Mouse (Mus musculus) cerebellum, postnatal 36 days (tissue): ENCODE data around the gene Cpsf4l.

ENCODE experiments used
- DNase-seq, 2 experiments: peaks; one replicate each; pipeline ENCODE4 v3.0.0; 2021 to 2022; ENCODE audit warnings: mixed read lengths in 2 of 2

Gene Cpsf4l

DNA sequence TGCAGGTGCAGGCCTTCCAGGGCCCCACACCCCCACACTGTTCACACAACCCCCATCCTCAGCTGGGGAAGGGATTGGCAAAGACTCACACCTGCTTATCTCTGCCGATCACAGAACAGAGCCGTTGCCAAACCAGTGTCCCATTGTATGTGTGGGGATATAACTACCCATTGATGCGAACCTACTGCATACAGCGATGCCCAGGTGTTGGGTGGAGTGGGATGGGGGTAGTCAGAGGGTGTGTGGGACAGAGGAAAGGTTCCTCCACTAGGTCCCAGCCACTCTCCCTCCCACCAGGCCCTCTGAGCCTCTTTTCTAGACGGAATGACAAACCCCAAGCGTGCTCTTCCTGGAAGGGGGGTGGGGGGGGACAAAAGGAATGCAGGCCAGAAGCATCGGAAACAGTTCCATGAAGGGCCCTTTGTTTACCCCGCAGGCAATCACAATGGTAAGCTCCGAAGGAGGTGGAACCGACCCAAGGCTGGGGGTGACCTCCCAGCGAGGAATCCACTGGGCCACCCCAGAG lies at the start of gene Cpsf4l:
Cpsf4l (minus strand) TSS at position 287 of the 526 bp plus-strand sequence.
- no peak for DNase-seq

DNA sequence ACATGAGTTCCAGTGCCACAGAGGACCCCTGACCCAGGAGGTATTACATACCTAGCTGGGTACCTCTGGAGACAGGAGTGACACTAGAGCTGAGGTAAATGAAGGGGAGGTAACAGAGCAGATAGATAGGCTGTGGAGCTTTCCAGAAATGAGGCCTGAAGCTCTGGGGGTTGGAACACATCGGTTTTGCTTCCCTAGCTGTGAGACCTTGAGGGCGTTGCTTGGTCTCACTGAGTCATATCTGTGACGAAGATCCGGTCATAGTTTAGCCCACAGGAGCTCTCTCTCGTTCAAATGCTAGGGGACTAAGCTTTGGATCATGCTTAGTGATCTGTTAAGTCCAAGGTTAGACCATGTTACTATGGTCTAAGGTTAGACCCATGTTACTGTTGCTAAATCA lies 49.0 kb upstream of the Cpsf4l start:
- DNase-seq = no peak

DNA sequence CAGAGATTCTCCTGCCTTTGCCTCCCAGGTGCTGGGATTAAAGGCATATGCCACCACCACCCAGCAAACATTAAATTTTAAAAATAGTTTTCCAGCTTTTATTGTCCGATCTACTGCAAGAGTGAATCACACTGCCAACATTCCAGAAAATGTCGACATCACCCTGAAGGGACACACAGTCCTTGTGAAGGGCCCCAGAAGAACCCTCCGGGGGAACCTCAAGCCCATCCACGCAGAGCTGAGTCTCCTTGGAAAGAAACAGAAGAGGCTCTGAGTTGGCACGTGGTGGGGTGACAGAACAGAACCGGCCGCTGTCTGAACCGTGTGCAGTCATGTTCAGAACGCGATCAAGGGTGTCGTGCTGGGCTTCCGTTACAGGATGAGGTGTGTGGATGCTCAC lies 46.8 kb upstream of the Cpsf4l start:
- DNase-seq = no peak

DNA sequence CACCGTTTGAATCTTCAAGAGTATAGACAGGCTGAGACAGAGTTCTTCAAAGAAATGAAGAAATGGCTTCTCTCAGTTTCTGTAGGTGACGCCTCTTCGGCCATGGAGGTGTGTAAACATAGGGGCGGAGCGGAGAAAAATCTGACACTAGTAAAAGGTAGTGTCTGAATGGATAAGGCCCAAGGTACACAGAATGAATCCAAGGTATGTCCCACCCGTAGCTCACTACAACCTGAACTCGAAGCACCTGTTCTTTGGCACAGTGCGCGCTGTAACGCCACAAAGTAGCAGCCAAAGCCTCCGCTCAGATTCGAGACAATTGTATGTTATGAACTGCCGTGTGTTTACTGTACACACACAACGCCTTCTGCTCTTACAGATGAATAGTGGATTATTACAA lies 46.1 kb upstream of the Cpsf4l start:
- DNase-seq = no peak

DNA sequence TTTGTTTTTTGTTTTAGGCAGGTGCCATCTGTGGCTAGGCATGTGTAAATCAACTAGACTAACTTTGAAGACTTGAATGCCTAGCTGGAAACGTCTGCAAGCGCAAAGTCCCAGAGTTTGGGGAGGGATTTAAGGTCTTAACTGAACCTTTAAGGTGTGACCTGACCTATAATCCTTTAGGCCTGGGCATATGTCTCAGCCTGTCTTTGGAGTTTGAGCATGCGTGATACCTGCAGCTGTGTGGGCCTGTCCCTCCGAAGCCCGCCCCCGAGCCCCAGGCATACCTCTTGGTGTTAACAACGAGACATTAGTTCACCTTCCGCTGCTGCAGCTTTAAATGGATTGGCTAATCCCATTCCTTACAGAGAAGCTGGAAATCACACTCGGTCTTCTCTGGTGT lies 45.0 kb upstream of the Cpsf4l start:
- no peak for DNase-seq

DNA sequence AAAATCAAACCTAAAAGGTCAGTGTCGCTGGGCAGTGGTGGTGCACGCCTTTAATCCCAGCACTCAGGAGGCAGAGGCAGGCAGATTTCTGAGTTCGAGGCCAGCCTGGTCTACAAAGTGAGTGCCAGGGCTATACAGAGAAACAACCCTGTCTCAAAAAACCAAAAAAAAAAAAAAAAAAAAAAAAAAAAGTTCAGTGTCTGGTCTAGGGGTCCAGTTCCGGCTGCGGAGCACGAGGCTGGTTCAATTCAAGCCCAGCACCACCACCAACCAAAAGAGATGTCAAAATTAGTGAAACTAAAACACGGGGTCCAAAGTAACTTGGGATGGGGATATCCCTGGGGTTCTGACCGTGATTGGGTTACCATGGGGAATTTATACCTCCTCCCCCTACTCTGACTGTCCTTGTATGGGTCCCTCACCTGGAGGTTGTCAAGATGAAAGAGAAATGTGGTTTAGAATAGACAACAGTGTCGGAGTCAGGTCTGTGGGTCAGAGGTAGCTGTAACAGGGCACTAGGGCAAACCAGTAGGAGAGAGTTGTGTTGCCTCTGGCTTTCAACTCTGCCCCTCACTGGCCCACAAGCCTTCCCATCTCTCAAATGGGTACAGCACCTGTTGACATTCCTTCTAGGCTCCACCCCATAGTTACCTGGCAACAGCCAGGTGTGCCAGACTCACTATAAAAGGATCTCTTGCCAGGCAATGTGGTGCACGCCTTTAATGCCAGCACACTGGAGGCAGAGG lies 43.0 kb upstream of the Cpsf4l start:
- no peak for DNase-seq

DNA sequence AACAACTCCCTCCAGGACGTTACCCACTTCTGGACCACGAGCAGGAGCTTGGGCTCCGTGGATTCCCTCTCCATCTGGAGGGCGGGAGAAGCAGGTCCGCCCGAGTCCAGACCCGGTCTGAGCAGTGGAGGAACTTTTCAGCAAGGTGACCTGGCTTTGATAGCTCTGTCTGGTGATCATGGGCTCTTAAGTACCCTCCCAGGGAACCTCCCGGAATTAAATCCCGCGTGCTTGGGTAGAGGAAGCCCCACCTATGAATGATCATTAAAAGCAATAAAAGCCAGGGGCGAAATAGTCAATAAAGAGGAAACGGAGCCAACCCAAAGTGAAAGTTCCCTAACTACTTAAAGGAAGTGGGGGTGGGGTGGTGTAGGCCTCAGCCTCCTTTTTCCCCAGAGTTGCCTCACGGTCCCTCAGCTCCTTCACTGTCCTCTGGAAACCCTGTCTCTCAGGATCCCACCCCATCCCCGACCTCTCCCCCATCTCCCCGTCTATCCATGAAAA lies 42.4 kb upstream of the Cpsf4l start:
- no peak for DNase-seq

DNA sequence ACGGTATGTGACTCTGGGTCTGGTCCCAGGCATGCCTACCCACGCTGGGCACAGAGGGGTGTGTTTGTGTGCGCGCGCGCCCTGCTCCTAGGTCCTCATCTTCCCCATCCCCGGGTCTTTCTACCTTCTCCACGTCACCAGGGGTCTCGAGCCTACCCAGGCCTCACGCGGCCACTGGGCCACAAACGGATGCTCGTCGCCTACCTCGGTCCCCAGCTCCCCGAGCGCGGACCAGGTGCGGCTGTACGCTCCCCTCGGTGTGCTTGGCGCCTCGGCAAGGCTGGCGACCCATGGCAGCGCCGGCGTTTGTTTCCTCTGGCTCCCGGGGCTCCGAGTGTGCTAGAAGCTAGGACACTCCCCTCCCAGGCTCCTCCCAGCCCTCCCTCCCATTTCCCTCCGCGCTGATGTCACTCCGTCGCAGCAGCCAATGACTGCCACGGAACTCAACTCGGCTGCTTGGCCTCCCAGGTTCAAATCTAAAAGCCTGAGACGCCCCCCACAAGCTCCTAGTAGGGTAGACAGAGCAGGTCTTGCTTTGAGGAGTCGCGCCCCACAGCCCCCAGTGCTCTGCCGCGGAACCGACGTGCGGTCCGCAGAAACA lies 41.8 kb upstream of the Cpsf4l start, which contains the start of gene Cdc42ep4:
Cdc42ep4 (minus strand) TSS at position 398 of the 601 bp plus-strand sequence.
- DNase-seq = peak; percentile 54 to 67

DNA sequence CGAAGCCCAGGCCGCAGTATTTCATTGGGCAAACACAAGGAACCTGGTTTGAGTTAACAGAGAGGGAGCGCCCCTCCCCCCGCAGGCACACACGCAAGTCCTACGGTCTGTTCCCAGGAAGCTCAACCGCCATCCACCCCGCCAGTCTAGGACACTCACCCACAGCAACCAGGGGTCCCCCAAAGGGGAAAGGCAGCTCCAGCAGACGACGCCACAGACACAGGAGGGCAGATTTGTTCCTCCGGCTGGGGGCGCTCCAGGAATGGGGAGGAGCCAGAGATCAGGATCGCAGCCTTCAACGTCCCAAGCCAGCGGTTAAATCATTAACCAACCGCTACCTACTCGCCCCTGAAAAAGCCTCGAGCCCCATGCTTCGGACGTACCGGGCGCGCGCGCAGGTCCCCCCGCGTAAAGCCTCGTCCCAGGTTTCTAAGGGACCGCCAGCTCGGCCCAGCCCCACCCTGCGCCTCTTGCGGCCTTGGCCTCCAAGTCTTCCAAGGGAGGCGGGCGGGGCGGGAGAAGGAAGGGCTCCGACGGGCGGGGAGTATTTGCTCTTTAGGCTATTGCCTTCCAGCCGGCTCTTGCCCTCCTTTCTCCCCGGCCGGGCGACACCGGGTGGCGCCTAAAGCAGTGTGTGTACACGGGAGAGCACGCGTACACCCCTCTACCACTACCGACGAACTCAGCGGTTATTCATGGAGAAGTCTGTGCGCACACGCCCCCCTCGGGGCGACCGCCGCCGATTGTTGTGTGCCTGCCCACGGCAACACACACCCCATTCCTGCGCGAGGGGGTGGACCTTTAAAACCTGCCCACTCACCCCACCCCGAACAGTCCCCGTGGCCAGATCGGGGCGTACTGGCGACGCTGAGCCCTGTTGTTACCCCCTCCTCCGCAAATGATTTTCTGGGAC lies 41.0 kb upstream of the Cpsf4l start:
- DNase-seq = peak; percentile 25 to 36

DNA sequence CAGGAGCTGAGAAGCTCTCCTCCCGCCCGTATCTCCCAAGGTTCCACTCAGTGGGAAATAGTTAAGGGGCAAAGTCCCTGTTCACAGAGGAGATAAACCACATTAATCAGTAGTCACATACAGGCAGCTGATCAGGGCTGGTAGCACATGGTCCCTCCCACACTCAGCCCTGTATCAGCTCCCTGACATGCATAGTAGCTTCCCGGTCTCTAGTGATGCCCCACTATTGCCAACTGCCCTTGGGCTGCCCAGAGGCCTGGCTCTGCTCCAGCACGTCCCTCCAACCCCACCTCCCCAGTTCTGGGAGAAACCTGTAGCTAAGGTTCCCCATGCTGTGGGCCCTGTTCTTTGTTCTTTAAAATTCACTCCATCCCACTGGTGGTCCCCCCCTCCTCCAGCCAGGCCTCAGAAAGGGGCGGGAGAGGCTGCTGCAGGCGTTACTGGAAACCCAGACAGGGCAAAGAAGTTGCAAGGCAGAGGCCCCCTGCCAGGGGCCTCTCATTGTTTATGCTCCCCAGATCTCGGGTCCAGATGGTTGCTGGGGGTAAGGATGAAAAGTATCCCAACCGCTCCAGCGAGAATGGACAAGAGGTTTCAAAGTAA lies 40.0 kb upstream of the Cpsf4l start:
- no peak for DNase-seq

DNA sequence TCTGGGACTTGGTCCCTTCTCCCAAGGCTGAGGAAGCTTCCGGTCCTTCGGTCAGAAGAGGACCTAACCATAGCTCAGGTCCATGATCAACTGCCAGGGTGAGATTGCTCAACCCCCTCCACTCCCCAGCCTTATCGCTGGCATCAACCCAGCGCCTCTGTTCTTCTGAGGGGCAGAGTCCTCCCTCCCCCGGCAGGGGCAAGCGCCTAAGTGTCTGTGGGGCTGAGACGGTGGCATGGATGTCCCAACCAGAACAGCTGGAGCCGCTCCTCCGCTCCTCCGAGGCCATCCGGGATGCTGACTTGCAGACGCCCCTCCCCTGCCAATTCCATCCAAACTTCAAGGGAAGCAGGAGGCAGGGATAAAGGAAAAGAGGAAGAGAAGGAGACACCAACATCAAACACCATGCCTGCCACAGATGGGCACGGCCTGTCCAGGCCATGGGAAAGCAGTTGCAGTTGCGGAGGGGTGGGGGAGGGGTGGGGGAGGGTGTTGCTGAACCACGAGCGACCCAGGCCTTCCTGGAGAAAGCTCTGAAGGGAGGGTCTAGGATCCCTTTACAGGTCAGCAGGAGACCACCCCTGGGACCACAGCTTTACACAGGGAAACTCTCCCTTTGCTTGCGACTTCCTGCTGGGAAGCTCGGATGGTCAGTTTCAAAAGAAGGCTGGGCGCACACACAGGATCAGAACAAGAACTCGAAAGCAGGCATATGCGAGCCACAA lies 39.1 kb upstream of the Cpsf4l start:
- DNase-seq = no peak

DNA sequence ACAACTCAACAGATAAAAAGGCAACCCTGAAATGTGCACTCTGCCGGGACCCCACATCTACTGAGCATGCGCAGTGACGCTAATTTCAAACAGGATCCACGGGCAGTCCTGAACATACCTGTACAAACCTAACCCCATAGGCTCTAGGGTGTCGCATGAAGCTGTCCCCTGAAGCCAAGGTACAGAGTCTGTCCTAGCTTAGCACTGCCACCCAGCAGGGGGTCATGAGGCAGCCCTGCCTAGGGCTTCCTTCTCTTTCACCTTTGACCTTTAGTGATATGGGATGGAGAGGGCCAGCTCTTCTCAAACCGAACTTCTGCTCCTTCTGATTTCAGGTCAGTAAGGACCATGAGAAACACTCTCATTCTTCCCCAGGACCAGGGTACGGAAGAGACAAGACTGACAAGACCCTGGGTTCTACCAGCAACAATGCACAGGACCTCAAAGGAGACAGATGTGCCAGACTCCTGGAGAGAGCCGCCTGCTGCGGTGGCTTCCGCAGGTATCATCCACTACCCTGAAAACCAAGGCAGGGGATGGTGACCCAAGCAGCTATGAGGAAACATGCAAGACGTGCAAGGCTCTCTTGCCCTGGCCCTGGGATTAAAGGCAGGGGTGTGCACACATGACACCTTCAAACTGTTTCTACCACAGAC lies 38.0 kb upstream of the Cpsf4l start:
- DNase-seq = no peak

DNA sequence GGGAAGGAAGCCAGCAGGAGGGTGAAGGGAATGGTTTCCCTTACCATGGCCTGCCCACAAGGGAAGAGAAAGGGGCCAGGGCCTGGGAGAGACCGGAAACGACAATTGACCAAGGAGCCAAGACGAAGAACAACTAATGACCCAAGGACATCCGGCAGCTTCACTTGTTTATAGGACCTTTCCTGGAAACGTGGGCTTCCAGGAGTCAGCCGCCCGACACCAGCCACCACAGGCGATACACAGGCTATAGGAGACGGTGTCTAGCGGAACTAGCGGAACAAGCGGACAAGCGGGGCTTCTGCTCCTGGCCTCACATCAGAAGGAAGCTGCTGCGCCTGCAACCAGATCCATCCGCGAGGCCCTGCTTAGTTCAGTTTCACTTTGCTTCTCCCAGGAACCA lies 37.2 kb upstream of the Cpsf4l start:
- no peak for DNase-seq

DNA sequence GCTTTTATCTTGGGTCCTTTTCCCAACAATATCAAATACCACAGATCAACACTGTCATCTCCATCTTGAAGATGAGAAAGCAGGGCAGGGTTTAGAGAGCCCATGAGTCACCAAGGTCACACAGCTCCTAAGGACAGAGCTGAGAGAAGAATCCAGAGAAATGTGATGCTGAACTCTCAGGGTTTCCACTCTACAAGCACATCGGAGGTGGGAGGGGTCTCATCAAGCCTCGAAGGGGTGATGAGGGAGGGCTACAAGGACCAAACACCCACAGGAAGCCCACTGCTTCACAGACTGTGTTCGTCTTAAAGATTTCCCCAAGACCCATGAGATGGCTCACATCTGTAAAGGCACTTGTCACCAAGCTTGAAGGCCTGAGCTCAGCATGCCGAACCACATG lies 36.1 kb upstream of the Cpsf4l start:
- no peak for DNase-seq

DNA sequence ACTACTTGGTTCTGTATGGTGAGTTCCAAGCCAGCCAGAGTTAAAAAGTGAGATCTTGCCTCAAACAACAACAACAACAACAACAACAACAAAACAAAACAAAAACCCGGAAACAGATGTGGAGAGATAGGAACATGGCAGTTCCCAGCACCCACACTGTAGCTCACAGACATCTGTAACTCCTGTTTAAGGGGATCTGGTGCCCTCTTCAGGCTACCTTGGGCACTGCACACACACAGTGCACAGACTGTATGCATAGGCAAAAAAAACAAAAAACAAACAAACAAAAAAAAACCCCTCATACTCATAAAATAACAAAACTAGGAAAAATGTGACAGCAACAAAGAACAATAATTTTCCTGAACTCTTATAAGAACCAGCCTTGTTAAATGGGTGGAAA lies 33.2 kb upstream of the Cpsf4l start:
- DNase-seq = no peak

DNA sequence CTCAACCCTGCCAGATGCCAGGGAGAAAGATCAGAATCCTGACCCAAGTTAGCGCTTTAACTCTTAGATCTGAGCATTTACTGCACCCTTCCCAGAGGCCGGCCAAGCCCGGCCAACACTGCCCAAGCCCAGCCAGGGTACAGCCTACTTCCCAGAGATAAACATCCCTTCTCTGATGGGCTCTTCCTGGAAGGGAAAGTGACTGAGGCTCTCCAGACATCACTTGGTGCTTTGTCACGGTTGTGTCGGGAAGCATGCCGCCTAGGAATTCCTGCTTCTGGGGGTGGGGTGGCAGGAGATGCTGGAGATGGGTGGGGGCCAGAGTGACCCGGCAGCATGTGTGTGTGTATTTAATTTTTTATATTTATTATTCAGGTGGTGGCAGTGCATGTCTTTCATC lies 30.3 kb upstream of the Cpsf4l start:
- no peak for DNase-seq

DNA sequence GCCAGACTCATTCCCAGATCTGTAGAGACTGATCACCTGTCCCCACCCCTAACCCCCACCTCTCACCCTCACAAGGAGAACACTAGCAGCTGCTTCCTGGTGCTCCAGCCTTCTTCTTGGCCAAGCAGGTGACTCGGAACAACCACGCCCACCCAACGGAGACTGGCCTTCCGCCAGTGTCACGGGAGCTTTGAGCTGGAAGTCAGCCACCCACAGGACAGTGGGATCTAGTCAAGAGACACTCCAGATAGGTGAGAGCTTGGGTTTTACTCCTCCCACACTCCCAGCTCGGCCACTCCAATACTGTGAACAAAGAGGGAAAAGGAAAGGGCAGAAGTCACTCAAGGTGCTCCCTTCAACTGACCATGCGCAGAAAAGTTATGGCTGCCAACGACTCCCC lies 29.4 kb upstream of the Cpsf4l start:
- no peak for DNase-seq

DNA sequence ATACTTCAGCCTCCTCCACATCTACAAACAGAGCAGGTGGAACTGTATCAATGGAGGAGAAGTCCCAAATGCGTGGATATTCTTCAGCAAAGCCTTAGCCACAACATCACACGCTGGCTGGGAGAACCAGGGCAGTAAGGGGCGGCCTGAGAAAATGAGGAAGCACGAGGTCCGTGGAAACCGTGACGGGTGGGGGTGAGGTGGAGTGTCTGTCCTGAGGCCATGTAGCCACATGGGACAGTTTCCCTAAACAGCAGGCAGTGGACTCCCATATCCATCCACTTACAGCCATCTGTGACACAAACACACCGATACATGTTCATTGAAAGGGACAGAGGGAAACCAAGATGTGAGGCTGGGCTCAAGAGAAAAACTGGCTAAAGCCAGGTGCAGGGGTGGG lies 28.1 kb upstream of the Cpsf4l start:
- no peak for DNase-seq

DNA sequence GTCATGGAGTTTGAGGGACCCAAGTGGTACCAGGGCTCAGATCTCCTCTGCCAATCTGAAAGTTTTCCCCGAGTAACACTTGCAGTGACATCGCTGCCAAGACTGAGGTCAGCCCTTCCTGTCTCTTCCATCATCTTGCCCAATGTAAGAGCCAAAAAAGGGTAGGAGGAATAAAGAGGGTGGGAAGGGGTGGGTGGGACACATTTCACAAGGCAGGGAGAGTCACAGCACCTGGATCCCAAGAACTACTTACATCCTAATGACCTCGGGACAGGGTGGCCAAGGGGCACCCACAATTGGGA lies 27.7 kb upstream of the Cpsf4l start:
- DNase-seq = no peak

DNA sequence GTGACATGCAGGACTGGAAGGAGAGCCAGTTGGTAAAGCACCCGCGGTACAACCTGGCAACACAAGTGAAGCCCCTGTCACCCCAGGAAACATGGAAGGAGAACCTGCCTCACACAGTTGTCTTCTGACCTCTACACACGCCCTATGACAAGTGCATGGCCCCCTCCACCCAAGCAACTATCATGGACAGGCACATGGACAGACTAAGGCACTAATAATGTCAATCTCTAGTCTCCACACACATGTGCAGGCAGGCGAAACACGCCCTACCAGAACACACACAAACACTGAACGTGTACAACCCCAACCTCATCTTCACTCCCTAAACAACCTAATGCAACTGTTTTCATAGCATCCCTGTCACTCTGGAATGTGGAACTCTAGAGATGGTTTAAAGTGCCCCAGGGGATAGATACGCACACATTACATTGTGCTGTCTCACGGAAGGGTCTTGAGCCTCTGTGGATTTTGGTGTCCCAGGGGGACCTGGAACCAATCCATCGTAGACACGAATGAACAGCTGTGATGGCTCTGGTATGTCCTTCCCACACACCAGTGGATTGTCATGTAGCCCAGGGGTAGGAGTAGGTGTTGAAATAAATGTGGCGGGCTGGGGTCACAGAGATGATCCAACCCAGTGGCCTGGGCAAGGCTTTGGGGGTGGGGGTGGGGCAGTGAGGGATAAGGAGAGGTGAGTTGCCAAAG lies 27.2 kb upstream of the Cpsf4l start:
- DNase-seq = no peak

DNA sequence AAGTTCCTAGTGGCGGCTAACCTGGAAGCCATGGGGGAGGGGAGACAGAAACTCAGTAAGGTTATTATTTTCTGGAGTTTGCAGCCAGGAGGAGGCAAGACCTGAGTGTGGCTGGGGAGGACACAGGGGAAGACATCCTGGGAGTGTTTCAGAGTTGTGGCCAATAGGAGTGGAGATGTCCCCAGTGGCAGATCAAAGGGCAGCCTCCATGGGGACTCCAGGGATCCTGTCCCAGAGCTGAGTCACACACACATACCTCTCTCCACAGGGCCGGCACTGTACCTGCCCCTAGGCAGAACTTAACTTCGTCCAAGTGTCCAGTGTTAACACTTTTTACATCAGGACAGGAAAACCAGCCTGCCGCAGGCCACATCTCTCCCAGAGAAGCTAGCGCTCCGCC lies 25.3 kb upstream of the Cpsf4l start:
- DNase-seq = no peak
